Mouse (Mus musculus) heart, embryonic 14.5 days (tissue): ENCODE measurements around the gene Syt9. TPM values are rescaled to one million over a fixed set of nuclear protein-coding genes. Genes with fewer than 3 reads are reported as not detected.
"Not testable (repeated sequence)": the region's sequence is repeated elsewhere in the genome, so short reads cannot be mapped to it uniquely, and the experiment has no call there.

ENCODE experiments used
- ATAC-seq: fragments of 200-750 bp; cut with Nextera tagmentation; 2 replicates; pipeline ENCODE4 v1.8.0; 2017; ENCODE audit warnings: low read depth, moderate TSS enrichment; ENCODE audit not compliant: insufficient number of reproducible peaks, insufficient read depth, low FRiP score
- H3K27ac ChIP-seq, 2 experiments: fragments of 200-500 bp in 1 of 2; fragments of 300-500 bp in 1 of 2; sonication (generic) in 1 of 2; replicated peaks in 1 of 2; 2 replicates each; pipeline ENCODE4 v1.5.1; 2012 to 2014; ENCODE audit warnings: low read depth in 2 of 2, low read length in 2 of 2, control low read depth in 1 of 2, mild to moderate bottlenecking in 1 of 2, mixed read lengths in 1 of 2; ENCODE audit not compliant: control insufficient read depth in 1 of 2, insufficient read depth in 1 of 2
- H3K27me3 ChIP-seq: fragments of 300-500 bp; sonication (generic); 2 replicates; pipeline ENCODE4 v1.6.1; 2014; ENCODE audit warnings: mild to moderate bottlenecking, low read length, control low read depth; ENCODE audit not compliant: control insufficient read depth, insufficient read depth
- H3K36me3 ChIP-seq: fragments of 300-500 bp; sonication (generic); 2 replicates; pipeline ENCODE4 v1.6.1; 2014; ENCODE audit warnings: mild to moderate bottlenecking, control low read depth, low read length, mixed read lengths; ENCODE audit not compliant: control insufficient read depth, insufficient read depth
- H3K4me1 ChIP-seq, 2 experiments: fragments of 200-500 bp in 1 of 2; fragments of 300-500 bp in 1 of 2; sonication (generic) in 1 of 2; 2 replicates each; pipeline ENCODE4 v1.6.1; 2012 to 2014; ENCODE audit warnings: low read length in 2 of 2, control low read depth in 1 of 2, mixed read lengths in 1 of 2; ENCODE audit not compliant: control insufficient read depth in 2 of 2, insufficient read depth in 2 of 2
- H3K4me2 ChIP-seq: fragments of 300-500 bp; sonication (generic); 2 replicates; pipeline ENCODE4 v1.6.1; 2014; ENCODE audit warnings: mild to moderate bottlenecking, low read length
- H3K4me3 ChIP-seq, 2 experiments: fragments of 200-500 bp in 1 of 2; fragments of 300-500 bp in 1 of 2; sonication (generic) in 1 of 2; 2 replicates each; pipeline ENCODE4 v1.5.1; 2012 to 2014; ENCODE audit warnings: low read length in 2 of 2, mild to moderate bottlenecking in 2 of 2, control low read depth in 1 of 2, low read depth in 1 of 2, moderate library complexity in 1 of 2; ENCODE audit not compliant: control insufficient read depth in 1 of 2, insufficient read depth in 1 of 2
- H3K9ac ChIP-seq: fragments of 300-500 bp; sonication (generic); 2 replicates; pipeline ENCODE4 v1.6.1; 2014; ENCODE audit warnings: mild to moderate bottlenecking, low read length
- H3K9me3 ChIP-seq: fragments of 300-500 bp; sonication (generic); 2 replicates; pipeline ENCODE4 v1.6.1; 2016; ENCODE audit warnings: low read length, control low read depth; ENCODE audit not compliant: control insufficient read depth
- WGBS: fragments of 180-500 bp; shearing (Covaris S2); extraction: QIAGEN DNeasy Blood & Tissue Kit; methylation state at CpG from one replicate; pipeline ENCODE4 v1.1.7; 2014; 5-methylcytosine and 5-hydroxymethylcytosine counted together
- polyA plus RNA-seq: library from polyadenylated mRNA; unstranded; fragments of >200 nt; fragmentation: Nextera tagmentation; extraction: Ambion mirVana; gene quantifications from 2 replicates; pipeline ENCODE4 v1.2.1, GENCODE M21; 2014

The Syt9 gene
- polyA plus RNA-seq, 1 experiment from 2014 or later = 0.54 TPM

DNA sequence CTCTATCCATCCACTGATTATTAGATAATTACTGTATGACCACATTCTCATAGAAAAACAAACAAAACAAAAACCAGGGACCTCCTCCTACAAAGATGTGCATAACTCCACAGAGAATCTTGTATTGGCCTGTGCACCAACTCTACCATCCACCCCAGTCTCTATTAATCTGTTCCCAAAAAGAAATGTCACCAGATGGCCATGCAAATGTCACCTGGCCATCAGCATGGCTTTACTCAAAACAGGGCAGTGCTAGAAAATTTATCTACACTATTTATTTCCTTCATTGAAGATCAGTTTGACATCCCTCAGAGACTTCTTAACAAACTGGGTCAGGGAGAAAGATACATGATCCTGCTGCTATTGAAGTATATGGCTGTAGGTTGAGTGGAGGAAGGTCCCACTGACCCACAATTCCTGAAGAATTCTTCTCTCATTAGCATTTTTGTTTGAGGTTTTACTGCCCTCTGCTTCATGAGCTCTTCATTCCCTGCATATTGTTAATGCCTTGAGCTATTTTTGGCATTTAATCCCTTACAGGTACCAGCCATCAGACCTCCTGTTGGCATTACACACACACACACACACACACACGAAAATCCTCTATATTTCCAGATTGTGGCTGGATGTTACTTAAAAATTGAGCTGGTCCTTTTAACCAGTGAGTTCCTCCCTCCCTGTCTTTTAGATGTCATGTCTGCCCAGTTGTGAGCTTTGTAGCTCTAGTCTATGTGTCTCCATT is 91.3 kb downstream of the Syt9 start:
- H3K27me3 ChIP-seq = no peaks in the 10 kb centered on the region
- H3K9me3 ChIP-seq = no peaks in the 10 kb centered on the region
- no peaks in the 10 kb centered on the region for H3K36me3 ChIP-seq
- no peaks in the 10 kb centered on the region for H3K4me1 ChIP-seq
- no peak overlapping the region for H3K9ac ChIP-seq
- no peak overlapping the region for H3K4me3 ChIP-seq
- WGBS = 52% methylated on average over 1 of the region's 1 CpGs
- H3K27ac ChIP-seq = no peak overlapping the region
- no peak for ATAC-seq
- H3K4me2 ChIP-seq = no peak overlapping the region

DNA sequence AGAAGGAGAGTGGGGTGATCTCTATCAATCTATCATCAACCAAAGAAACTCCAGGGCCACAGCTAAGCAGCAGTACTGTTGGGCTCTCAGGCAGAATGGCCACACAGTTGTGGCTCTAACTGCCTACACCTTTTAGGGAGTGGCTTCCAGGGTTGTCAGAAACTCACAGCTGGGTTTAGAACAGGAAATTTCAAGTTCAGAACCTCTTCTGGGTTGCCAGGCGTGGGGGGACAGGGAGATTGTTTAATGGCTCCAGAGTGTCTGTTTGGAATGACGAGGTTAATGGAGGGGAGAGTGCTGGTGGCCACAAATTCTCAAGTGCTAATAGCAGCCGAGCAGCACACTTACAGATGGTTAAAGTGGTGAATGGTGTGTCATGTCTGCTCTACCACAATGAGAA is 92.4 kb downstream of the Syt9 start:
- Histone ChIP-seq H3K4me3 (no peak overlapping the region), H3K9ac (no peak overlapping the region), H3K4me1 (no peaks in the 10 kb centered on the region), H3K4me2 (no peak overlapping the region), H3K27me3 (no peaks in the 10 kb centered on the region), H3K27ac (no peak overlapping the region), H3K36me3 (no peaks in the 10 kb centered on the region), H3K9me3 (no peaks in the 10 kb centered on the region)
- WGBS = 30% methylated on average over 3 of the region's 3 CpGs
- ATAC-seq = no peak

DNA sequence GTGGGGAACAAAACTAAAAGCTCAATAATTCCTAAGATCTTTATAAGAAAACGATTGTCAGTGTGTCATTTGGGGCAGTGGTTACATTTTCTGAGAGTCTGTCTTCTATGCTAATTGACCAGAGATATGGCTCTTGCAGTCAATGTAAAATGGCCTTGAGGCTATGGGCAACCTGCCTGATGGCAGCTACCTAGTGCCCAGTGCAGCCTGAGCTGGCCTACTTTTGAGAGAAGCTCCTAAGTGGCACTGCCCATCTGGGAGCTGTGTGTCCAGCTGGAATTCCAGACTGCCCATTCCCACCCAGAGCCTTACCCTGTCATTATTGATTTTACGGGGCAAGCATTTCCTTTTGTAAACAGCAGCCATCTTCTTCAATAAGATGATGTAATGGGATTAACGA is 94.6 kb downstream of the Syt9 start:
- Histone ChIP-seq H3K4me2 (no peak overlapping the region), H3K36me3 (no peaks in the 10 kb centered on the region), H3K9me3 (no peaks in the 10 kb centered on the region), H3K9ac (no peak overlapping the region), H3K27ac (no peak overlapping the region), H3K27me3 (no peaks in the 10 kb centered on the region), H3K4me3 (no peak overlapping the region), H3K4me1 (no peaks in the 10 kb centered on the region)
- 56% methylated on average over 3 of the region's 3 CpGs for WGBS
- no peak for ATAC-seq

DNA sequence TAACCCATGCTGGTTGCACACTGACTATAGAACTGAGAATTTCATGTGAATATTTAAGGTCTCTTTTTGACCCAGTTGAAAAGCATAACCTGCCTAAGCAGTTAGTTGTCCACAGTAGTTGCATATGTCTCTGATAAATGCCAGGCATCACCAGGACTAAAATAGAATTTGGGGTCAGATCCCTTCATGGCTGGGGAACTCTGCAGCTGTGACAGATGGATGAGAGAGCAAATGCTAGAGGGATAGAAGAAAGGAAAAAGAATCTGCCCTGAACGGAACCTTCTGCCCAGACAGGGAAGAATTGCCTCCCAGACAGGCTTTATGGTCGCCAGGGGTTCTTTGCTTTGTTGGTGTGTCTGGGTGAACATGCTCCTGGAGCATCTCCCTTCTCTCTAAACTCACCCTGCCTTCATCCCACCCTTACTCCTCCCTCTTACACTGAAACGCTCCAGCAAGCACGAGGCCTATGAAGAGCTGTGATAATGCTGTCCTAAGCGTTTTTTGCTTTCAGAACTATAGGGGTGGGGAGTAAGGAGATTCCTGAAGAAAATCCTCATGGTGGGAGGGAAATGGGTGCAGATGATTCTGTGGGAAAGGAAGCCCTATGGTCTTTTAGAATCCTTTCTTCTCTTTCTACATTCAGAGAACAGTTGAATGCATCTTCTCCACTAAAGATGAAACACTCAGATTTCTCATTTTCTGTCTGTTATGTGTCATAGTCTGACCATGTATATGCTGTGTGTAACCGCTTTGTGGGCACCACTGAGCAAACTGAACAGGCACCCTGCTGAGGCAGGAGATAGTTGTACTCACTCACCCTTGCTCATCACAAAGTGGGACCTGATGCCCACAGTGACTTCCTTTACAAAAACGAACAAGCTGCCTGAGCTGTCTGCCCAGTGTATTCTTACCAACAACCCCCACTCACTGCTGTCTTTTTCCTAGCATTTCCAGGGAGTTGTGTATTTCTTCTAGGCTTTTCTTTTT is 108.7 kb downstream of the Syt9 start:
- WGBS = 40% methylated on average over 7 of the region's 7 CpGs
- H3K4me1 ChIP-seq = peaks cover 0 to 2% of the 10 kb centered on the region in 2 experiments; a peak in 1 of 4 replicates

DNA sequence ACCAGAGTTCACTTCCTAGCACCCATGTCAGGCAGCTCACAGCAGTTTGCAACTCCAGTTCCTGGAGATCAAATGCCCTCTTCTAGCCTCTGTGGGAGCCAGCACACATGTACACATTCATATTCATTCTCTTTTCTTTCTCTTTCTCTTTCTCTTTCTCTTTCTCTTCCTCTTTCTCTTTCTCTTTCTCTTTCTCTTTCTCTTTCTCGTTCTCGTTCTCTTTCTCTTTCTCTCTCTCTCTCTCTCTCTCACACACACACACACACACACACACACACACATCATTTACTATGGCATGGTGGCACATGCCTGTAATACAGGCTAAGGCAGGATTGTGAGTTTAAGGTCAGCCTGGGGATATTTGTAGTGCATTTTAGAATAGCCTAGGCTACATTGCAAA is 115.2 kb downstream of the Syt9 start:
- H3K36me3 ChIP-seq, H3K4me1 ChIP-seq, ATAC-seq, H3K27me3 ChIP-seq, H3K9me3 ChIP-seq, H3K4me2 ChIP-seq, H3K4me3 ChIP-seq, H3K9ac ChIP-seq, H3K27ac ChIP-seq: not testable (repeated sequence)
- WGBS = 66% methylated on average over 2 of the region's 2 CpGs

More for the DNA sequence above, 108.7 kb downstream of the Syt9 start:
- H3K27ac ChIP-seq = no peak overlapping the region
- no peak for ATAC-seq
- no peak overlapping the region for H3K9ac ChIP-seq
- no peak overlapping the region for H3K4me3 ChIP-seq
- no peaks in the 10 kb centered on the region for H3K9me3 ChIP-seq
- H3K27me3 ChIP-seq = no peaks in the 10 kb centered on the region
- no peak overlapping the region for H3K4me2 ChIP-seq
- H3K36me3 ChIP-seq = no peaks in the 10 kb centered on the region

DNA sequence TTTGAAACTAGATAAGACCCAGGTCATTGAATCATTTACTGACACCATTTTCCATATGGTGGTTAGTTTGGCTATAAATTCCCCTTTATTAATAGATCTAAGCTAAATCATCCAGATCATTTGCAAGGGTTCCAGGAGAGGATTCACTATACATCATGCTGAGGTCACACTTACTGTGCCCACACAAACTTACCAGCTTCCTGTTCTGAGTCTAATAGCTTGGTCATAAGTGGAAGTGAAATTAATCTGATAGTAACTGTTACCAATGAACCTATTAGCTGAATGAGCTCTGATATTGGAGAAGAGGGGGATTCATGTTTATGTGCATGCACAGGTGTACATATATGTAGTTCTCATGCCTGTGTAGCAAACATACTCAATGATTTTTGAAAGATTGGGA is 124.9 kb downstream of the Syt9 start:
- Histone ChIP-seq H3K4me2 (no peak overlapping the region), H3K9me3 (no peaks in the 10 kb centered on the region), H3K4me3 (no peak overlapping the region), H3K27me3 (no peaks in the 10 kb centered on the region), H3K36me3 (no peaks in the 10 kb centered on the region), H3K27ac (no peak overlapping the region), H3K9ac (no peak overlapping the region), H3K4me1 (no peaks in the 10 kb centered on the region)
- no peak for ATAC-seq

DNA sequence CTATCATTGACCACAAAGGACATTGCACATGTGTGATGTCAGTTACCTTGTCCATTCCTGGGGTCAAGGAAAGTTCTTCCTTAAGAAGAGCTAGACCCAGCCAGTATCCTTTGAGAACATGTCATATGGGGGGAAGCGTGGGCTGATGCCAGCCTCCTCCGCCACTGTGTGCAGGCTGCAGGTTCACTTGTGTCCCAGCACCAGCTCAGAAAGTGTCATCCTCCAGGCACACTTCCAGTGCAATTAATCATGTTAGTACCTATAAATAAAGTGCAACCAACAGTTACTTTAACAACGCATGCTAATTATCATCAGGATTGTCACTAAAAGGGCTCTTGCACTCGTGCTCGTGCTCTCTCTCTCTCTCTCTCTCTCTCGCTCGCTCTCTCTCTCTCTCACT is 126.4 kb downstream of the Syt9 start:
- Histone ChIP-seq H3K27ac (no peak overlapping the region), H3K4me3 (no peak overlapping the region)

More for the DNA sequence above, 126.4 kb downstream of the Syt9 start:
- Histone ChIP-seq H3K36me3 (no peaks in the 10 kb centered on the region), H3K27me3 (no peaks in the 10 kb centered on the region), H3K4me2 (no peak overlapping the region), H3K4me1 (0 out of 4 replicates have a peak, but pooled peaks cover 0 to 3% of the 10 kb centered on the region in 2 experiments), H3K9ac (no peak overlapping the region), H3K9me3 (no peaks in the 10 kb centered on the region)
- ATAC-seq = no peak
- WGBS = 79% methylated on average over 7 of the region's 7 CpGs
